Mouse (Mus musculus) small intestine, adult 2 months (tissue): ENCODE data around the gene Hectd2.

Experiments
- CTCF ChIP-seq: fragments of 200-500 bp; IDR thresholded peaks from 2 replicates; pipeline ENCODE4 v1.5.1; 2012; ENCODE audit warnings: low read depth, mild to moderate bottlenecking, control low read depth, inconsistent platforms, low read length, moderate library complexity, mixed read lengths; ENCODE audit not compliant: insufficient replicate concordance, insufficient read length; ENCODE audit errors: extremely low read depth
- POLR2A ChIP-seq: fragments of 200-500 bp; IDR thresholded peaks from 2 replicates; pipeline ENCODE4 v1.6.1; 2012; ENCODE audit warnings: low read depth, mild to moderate bottlenecking, control low read depth, inconsistent platforms, low read length, moderate library complexity

- TF ChIP-seq CTCF (no peak), POLR2A (no peak)
Measured at GRCm38 (mm10) chr19:36663918-36664317, 109.5 kb downstream of the Hectd2 start.
